Mouse (Mus musculus): ENCODE results near the gene Bcl2l11. TPM values are rescaled to one million over a fixed set of nuclear protein-coding genes. Genes with fewer than 3 reads are reported as not detected.

Gene Bcl2l11
- polyA plus RNA-seq, 1 experiment from 2014 or later = 8.8 TPM

GRCm38 (mm10) chr2:128143992-128144391 is 18.2 kb downstream of the Bcl2l11 start:
- Histone ChIP-seq H3K4me1 (replicated peaks; ENCODE audit: control insufficient read depth, insufficient read depth, low read length) (peaks cover 14% of the 10 kb centered on the region), H3K4me2 (ENCODE audit: low read length) (no peak overlapping the region), H3K9ac (replicated peaks; ENCODE audit: low read depth, low read length) (no peak overlapping the region), H3K4me3 (replicated peaks; ENCODE audit: low read length) (no peak overlapping the region), H3K27me3 (replicated peaks; ENCODE audit: control insufficient read depth, insufficient read depth, low read length) (no peaks in the 10 kb centered on the region), H3K27ac (ENCODE audit: low read length) (no peak overlapping the region), H3K36me3 (ENCODE audit: control insufficient read depth, insufficient read depth) (no peaks in the 10 kb centered on the region), H3K9me3 (ENCODE audit: control insufficient read depth, low read length) (no peaks in the 10 kb centered on the region)
- ATAC-seq = no peak

- Histone ChIP-seq H3K27me3 (replicated peaks; ENCODE audit: control insufficient read depth, insufficient read depth, low read length) (no peaks in the 10 kb centered on the region), H3K4me2 (ENCODE audit: low read length) (no peak overlapping the region), H3K27ac (ENCODE audit: low read length) (no peak overlapping the region), H3K9me3 (ENCODE audit: control insufficient read depth, low read length) (no peaks in the 10 kb centered on the region), H3K4me3 (replicated peaks; ENCODE audit: low read length) (no peak overlapping the region), H3K4me1 (replicated peaks; ENCODE audit: control insufficient read depth, insufficient read depth, low read length) (no peaks in the 10 kb centered on the region; the same call in 1 of the 2 replicates), H3K36me3 (ENCODE audit: control insufficient read depth, insufficient read depth) (no peaks in the 10 kb centered on the region), H3K9ac (replicated peaks; ENCODE audit: low read depth, low read length) (no peak overlapping the region)
- no peak for ATAC-seq
- WGBS = 89% methylated on average over 3 of the region's 3 CpGs
These were observed 19.6 kb downstream of the Bcl2l11 start for GRCm38 (mm10) chr2:128145433-128145832.

- H3K9ac ChIP-seq (replicated peaks; ENCODE audit: low read depth, low read length) = no peak overlapping the region
- 94% methylated on average over 5 of the region's 5 CpGs for WGBS
- no peak for ATAC-seq
These were observed 23.8 kb downstream of the Bcl2l11 start for GRCm38 (mm10) chr2:128149596-128149995.

GRCm38 (mm10) chr2:128152211-128152610 is 26.4 kb downstream of the Bcl2l11 start:
- Histone ChIP-seq H3K4me2 (ENCODE audit: low read length) (no peak overlapping the region), H3K9ac (replicated peaks; ENCODE audit: low read depth, low read length) (no peak overlapping the region), H3K27ac (ENCODE audit: low read length) (no peak overlapping the region), H3K9me3 (ENCODE audit: control insufficient read depth, low read length) (no peaks in the 10 kb centered on the region), H3K36me3 (ENCODE audit: control insufficient read depth, insufficient read depth) (no peaks in the 10 kb centered on the region), H3K27me3 (replicated peaks; ENCODE audit: control insufficient read depth, insufficient read depth, low read length) (no peaks in the 10 kb centered on the region), H3K4me1 (replicated peaks; ENCODE audit: control insufficient read depth, insufficient read depth, low read length) (peaks cover 19% of the 10 kb centered on the region), H3K4me3 (replicated peaks; ENCODE audit: low read length) (no peak overlapping the region)
- 82% methylated on average over 9 of the region's 9 CpGs for WGBS
- no peak for ATAC-seq

More at GRCm38 (mm10) chr2:128149596-128149995, 23.8 kb downstream of the Bcl2l11 start:
- Histone ChIP-seq H3K36me3 (ENCODE audit: control insufficient read depth, insufficient read depth) (no peaks in the 10 kb centered on the region), H3K4me3 (replicated peaks; ENCODE audit: low read length) (no peak overlapping the region), H3K9me3 (ENCODE audit: control insufficient read depth, low read length) (no peaks in the 10 kb centered on the region), H3K4me2 (ENCODE audit: low read length) (no peak overlapping the region), H3K4me1 (replicated peaks; ENCODE audit: control insufficient read depth, insufficient read depth, low read length) (peaks cover 7% of the 10 kb centered on the region; the same call in 1 of the 2 replicates), H3K27ac (ENCODE audit: low read length) (no peak overlapping the region), H3K27me3 (replicated peaks; ENCODE audit: control insufficient read depth, insufficient read depth, low read length) (no peaks in the 10 kb centered on the region)

- Histone ChIP-seq H3K27me3 (replicated peaks; ENCODE audit: control insufficient read depth, insufficient read depth, low read length) (no peaks in the 10 kb centered on the region), H3K9ac (replicated peaks; ENCODE audit: low read depth, low read length) (no peak overlapping the region), H3K27ac (ENCODE audit: low read length) (no peak overlapping the region), H3K9me3 (ENCODE audit: control insufficient read depth, low read length) (no peaks in the 10 kb centered on the region), H3K4me1 (replicated peaks; ENCODE audit: control insufficient read depth, insufficient read depth, low read length) (peaks cover 19% of the 10 kb centered on the region), H3K4me2 (ENCODE audit: low read length) (no peak overlapping the region), H3K36me3 (ENCODE audit: control insufficient read depth, insufficient read depth) (no peaks in the 10 kb centered on the region), H3K4me3 (replicated peaks; ENCODE audit: low read length) (no peak overlapping the region)
- ATAC-seq = no peak
- WGBS = 88% methylated on average over 16 of the region's 16 CpGs
These were observed 27.2 kb downstream of the Bcl2l11 start for GRCm38 (mm10) chr2:128152845-128153550.

GRCm38 (mm10) chr2:128153551-128153910 is 27.7 kb downstream of the Bcl2l11 start:
- no peaks in the 10 kb centered on the region for H3K36me3 ChIP-seq (ENCODE audit: control insufficient read depth, insufficient read depth)
- H3K27me3 ChIP-seq (replicated peaks; ENCODE audit: control insufficient read depth, insufficient read depth, low read length) = no peaks in the 10 kb centered on the region
- no peak overlapping the region for H3K4me3 ChIP-seq (replicated peaks; ENCODE audit: low read length)
- no peak overlapping the region for H3K27ac ChIP-seq (ENCODE audit: low read length)
- no peak overlapping the region for H3K9ac ChIP-seq (replicated peaks; ENCODE audit: low read depth, low read length)
- peak; percentile 71 for ATAC-seq
- peaks cover 19% of the 10 kb centered on the region for H3K4me1 ChIP-seq (replicated peaks; ENCODE audit: control insufficient read depth, insufficient read depth, low read length)
- H3K9me3 ChIP-seq (ENCODE audit: control insufficient read depth, low read length) = no peaks in the 10 kb centered on the region
- no peak overlapping the region for H3K4me2 ChIP-seq (ENCODE audit: low read length)
- 32% methylated on average over 11 of the region's 11 CpGs for WGBS

GRCm38 (mm10) chr2:128155412-128156066 is 29.7 kb downstream of the Bcl2l11 start:
- Histone ChIP-seq H3K9ac (replicated peaks; ENCODE audit: low read depth, low read length) (no peak overlapping the region), H3K4me3 (replicated peaks; ENCODE audit: low read length) (no peak overlapping the region), H3K27me3 (replicated peaks; ENCODE audit: control insufficient read depth, insufficient read depth, low read length) (no peaks in the 10 kb centered on the region), H3K36me3 (ENCODE audit: control insufficient read depth, insufficient read depth) (no peaks in the 10 kb centered on the region), H3K4me1 (replicated peaks; ENCODE audit: control insufficient read depth, insufficient read depth, low read length) (peaks cover 22% of the 10 kb centered on the region), H3K27ac (ENCODE audit: low read length) (no peak overlapping the region), H3K9me3 (ENCODE audit: control insufficient read depth, low read length) (no peaks in the 10 kb centered on the region), H3K4me2 (ENCODE audit: low read length) (no peak overlapping the region)
- ATAC-seq = no peak
- WGBS = 83% methylated on average over 13 of the region's 13 CpGs

- no peak overlapping the region for H3K9ac ChIP-seq (replicated peaks; ENCODE audit: low read depth, low read length)
- H3K4me2 ChIP-seq (ENCODE audit: low read length) = no peak overlapping the region
- H3K4me1 ChIP-seq (replicated peaks; ENCODE audit: control insufficient read depth, insufficient read depth, low read length) = peaks cover 22% of the 10 kb centered on the region
- WGBS = 52% methylated on average over 5 of the region's 5 CpGs
- H3K9me3 ChIP-seq (ENCODE audit: control insufficient read depth, low read length) = no peaks in the 10 kb centered on the region
- H3K27me3 ChIP-seq (replicated peaks; ENCODE audit: control insufficient read depth, insufficient read depth, low read length) = no peaks in the 10 kb centered on the region
- H3K4me3 ChIP-seq (replicated peaks; ENCODE audit: low read length) = no peak overlapping the region
- H3K36me3 ChIP-seq (ENCODE audit: control insufficient read depth, insufficient read depth) = no peaks in the 10 kb centered on the region
- peak; percentile 29; the same call in 1 of the 2 replicates for ATAC-seq
- H3K27ac ChIP-seq (ENCODE audit: low read length) = no peak overlapping the region
These were observed 30.2 kb downstream of the Bcl2l11 start for GRCm38 (mm10) chr2:128156067-128156462.

- no peak; the same call in 1 of the 2 replicates for ATAC-seq
- H3K27me3 ChIP-seq (replicated peaks; ENCODE audit: control insufficient read depth, insufficient read depth, low read length) = no peaks in the 10 kb centered on the region
- peaks cover 22% of the 10 kb centered on the region for H3K4me1 ChIP-seq (replicated peaks; ENCODE audit: control insufficient read depth, insufficient read depth, low read length)
- H3K9ac ChIP-seq (replicated peaks; ENCODE audit: low read depth, low read length) = no peak overlapping the region
- no peaks in the 10 kb centered on the region for H3K36me3 ChIP-seq (ENCODE audit: control insufficient read depth, insufficient read depth)
- 68% methylated on average over 12 of the region's 12 CpGs for WGBS
- H3K4me3 ChIP-seq (replicated peaks; ENCODE audit: low read length) = no peak overlapping the region
- H3K27ac ChIP-seq (ENCODE audit: low read length) = no peak overlapping the region
- H3K4me2 ChIP-seq (ENCODE audit: low read length) = no peak overlapping the region
- no peaks in the 10 kb centered on the region for H3K9me3 ChIP-seq (ENCODE audit: control insufficient read depth, low read length)
These were observed 30.9 kb downstream of the Bcl2l11 start for GRCm38 (mm10) chr2:128156557-128157412.
